Mouse (Mus musculus): Measurements from ENCODE around the gene Pbx4. TPM values are rescaled to one million over a fixed set of nuclear protein-coding genes. Genes with fewer than 3 reads are reported as not detected.

Pbx4 gene
- total and polyA plus RNA-seq, 3 experiments = 1.0 to 5.9 (median 2.4) TPM

DNA sequence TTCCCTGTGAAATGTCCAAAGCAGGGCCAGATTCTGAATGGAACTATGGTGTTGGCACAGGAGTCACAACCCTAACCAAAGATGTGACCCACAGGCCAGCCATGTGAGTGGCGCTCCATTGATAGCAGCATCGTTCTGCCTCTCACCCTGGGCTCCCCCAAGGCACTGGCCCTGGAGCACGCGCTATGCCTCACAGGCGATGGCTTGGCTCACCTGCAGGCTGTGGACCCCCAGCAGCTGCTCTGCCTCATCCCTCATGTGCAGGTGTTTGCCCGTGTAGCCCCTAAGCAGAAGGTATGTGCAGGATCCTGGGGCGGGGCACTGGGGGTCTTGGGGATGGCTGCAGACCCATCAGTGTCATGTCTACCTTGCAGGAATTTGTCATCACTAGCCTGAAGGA is 28.9 kb upstream of the Pbx4 start:
- dilution Hi-C loops (cut with MboI; ENCODE audit: extremely low pct_ligation_motif_present, extremely low pct_unique_long_range_greater_than_20kb, low sequenced_read_pairs) (no loop called here), in situ Hi-C loops (cut with MboI; ENCODE audit: low pct_ligation_motif_present, low pct_unique_long_range_greater_than_20kb, low sequenced_read_pairs) (no loop called here)

DNA sequence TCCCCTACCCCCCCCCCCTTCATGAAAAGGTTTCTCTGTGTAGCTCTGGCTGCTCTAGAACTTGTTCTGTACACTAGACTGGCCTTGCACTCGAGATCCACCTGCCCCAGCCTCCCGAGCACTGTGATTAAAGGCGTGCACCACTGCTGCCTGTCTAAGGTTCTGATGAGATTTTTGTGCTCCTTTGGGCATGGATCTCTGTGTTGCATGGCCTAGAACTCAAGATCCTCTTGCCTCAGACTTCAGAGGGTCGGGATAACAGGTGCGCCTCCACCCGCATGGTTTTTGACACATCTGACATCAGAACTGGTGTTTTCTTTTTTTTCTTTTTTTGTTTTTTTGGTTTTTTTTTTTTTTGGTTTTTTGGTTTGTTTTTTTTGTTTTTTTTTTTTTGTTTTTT is 27.8 kb upstream of the Pbx4 start:
- Histone ChIP-seq H3K9me3 (replicated peaks; ENCODE audit: low read length) (no peaks in the 10 kb centered on the region), H3K9ac (ENCODE audit: insufficient read depth, low read depth) (no peak overlapping the region), H3K27ac (ENCODE audit: insufficient read depth, low read depth) (no peak overlapping the region), H3K4me1 (ENCODE audit: control insufficient read depth in 1 of 2, insufficient read depth in 2 of 2) (peaks cover 21 to 25% of the 10 kb centered on the region in 2 experiments), H3K79me2 (replicated peaks; ENCODE audit: control insufficient read depth, extremely low read depth, insufficient read depth, poor library complexity, severe bottlenecking) (peaks cover 6% of the 10 kb centered on the region), H3K4me3 (replicated peaks in 1 of 3; ENCODE audit: low read depth in 2 of 3, low read length in 2 of 3, poor library complexity in 1 of 3) (no peak overlapping the region), H3K4me2 (ENCODE audit: insufficient read depth, low read depth, poor library complexity, severe bottlenecking) (no peak overlapping the region), H3K36me3 (replicated peaks in 1 of 2; ENCODE audit: control insufficient read depth in 1 of 2, insufficient read depth in 1 of 2, low read length in 1 of 2) (peaks cover 80 to 86% of the 10 kb centered on the region in 2 experiments), H3K27me3 (replicated peaks) (no peaks in the 10 kb centered on the region)
- TF ChIP-seq SIN3A (IDR thresholded peaks at IDR 0.05; ENCODE audit: low read length) (no peak), ZKSCAN1 (IDR thresholded peaks at IDR 0.05; ENCODE audit: borderline replicate concordance, low read depth, low read length) (no peak), NELFE (IDR thresholded peaks at IDR 0.05; ENCODE audit: low read depth, low read length) (no peak), UBTF (IDR thresholded peaks at IDR 0.05; ENCODE audit: low read depth, low read length) (no peak), E2F4 (IDR thresholded peaks at IDR 0.05; ENCODE audit: insufficient replicate concordance, low read depth, low read length) (no peak), BHLHE40 (IDR thresholded peaks at IDR 0.05; ENCODE audit: low read depth, low read length) (no peak), TCF12 (IDR thresholded peaks at IDR 0.05; ENCODE audit: low read depth, low read length) (no peak), MAX (IDR thresholded peaks at IDR 0.05; ENCODE audit: low read length) (no peak), HCFC1 (IDR thresholded peaks at IDR 0.05; ENCODE audit: low read depth, low read length) (no peak), MXI1 (IDR thresholded peaks at IDR 0.05; ENCODE audit: low read depth, low read length) (no peak), MAFK (IDR thresholded peaks at IDR 0.05; ENCODE audit: insufficient replicate concordance, low read length) (no peak), MAZ (IDR thresholded peaks at IDR 0.05; ENCODE audit: low read depth, low read length) (no peak), KAT2A (IDR thresholded peaks at IDR 0.05; ENCODE audit: insufficient replicate concordance, low read length) (no peak), IRF4 (IDR thresholded peaks at IDR 0.05; ENCODE audit: low read depth, low read length) (no peak), ZC3H11A (IDR thresholded peaks at IDR 0.05; ENCODE audit: low read depth, low read length) (no peak), RCOR1 (conservative IDR thresholded peaks at IDR 0.05; ENCODE audit: low read depth, low read length) (no peak)
- dilution Hi-C loops (cut with MboI; ENCODE audit: extremely low pct_ligation_motif_present, extremely low pct_unique_long_range_greater_than_20kb, low sequenced_read_pairs) (no loop called here), in situ Hi-C loops (cut with MboI; ENCODE audit: low pct_ligation_motif_present, low pct_unique_long_range_greater_than_20kb, low sequenced_read_pairs) (no loop called here)
- no peak for DNase-seq (ENCODE audit: extremely low read depth)

More for the DNA sequence above, 28.9 kb upstream of the Pbx4 start:
- H3K4me3 ChIP-seq (replicated peaks in 1 of 3; ENCODE audit: low read depth in 2 of 3, low read length in 2 of 3, poor library complexity in 1 of 3) = no peak overlapping the region
- H3K36me3 ChIP-seq (replicated peaks in 1 of 2; ENCODE audit: control insufficient read depth in 1 of 2, insufficient read depth in 1 of 2, low read length in 1 of 2) = peaks cover 91 to 97% of the 10 kb centered on the region in 2 experiments
- no peak for DNase-seq (ENCODE audit: extremely low read depth)
- H3K79me2 ChIP-seq (replicated peaks; ENCODE audit: control insufficient read depth, extremely low read depth, insufficient read depth, poor library complexity, severe bottlenecking) = no peaks in the 10 kb centered on the region; the same call in 1 of the 2 replicates
- H3K27ac ChIP-seq (ENCODE audit: insufficient read depth, low read depth) = no peak overlapping the region
- TF ChIP-seq PAX5 (IDR thresholded peaks at IDR 0.05; ENCODE audit: low read length) = no peak
- TF ChIP-seq POLR2A (IDR thresholded peaks at IDR 0.05; ENCODE audit: low read depth, low read length) = no peak
- TF ChIP-seq TCF12 (IDR thresholded peaks at IDR 0.05; ENCODE audit: low read depth, low read length) = no peak
- no peak for TF ChIP-seq ELF1 (IDR thresholded peaks at IDR 0.05; ENCODE audit: low read depth, low read length)
- no peak for TF ChIP-seq JUN (IDR thresholded peaks at IDR 0.05; ENCODE audit: insufficient read depth, low read depth, low read length)
- TF ChIP-seq SMC3 (IDR thresholded peaks at IDR 0.05; ENCODE audit: low read depth, low read length) = no peak
- TF ChIP-seq EP300 (IDR thresholded peaks at IDR 0.05; ENCODE audit: low read length) = no peak
- no peak for TF ChIP-seq ZKSCAN1 (IDR thresholded peaks at IDR 0.05; ENCODE audit: borderline replicate concordance, low read depth, low read length)
- TF ChIP-seq CHD2 (IDR thresholded peaks at IDR 0.05; ENCODE audit: low read length) = no peak
- no peak for TF ChIP-seq USF2 (conservative IDR thresholded peaks at IDR 0.05; ENCODE audit: low read depth, low read length)
- no peak for TF ChIP-seq CTCF (conservative IDR thresholded peaks at IDR 0.05 in 1 of 2, IDR thresholded peaks at IDR 0.05 in 1 of 2; ENCODE audit: low read depth in 2 of 2, low read length in 2 of 2)
- TF ChIP-seq NRF1 (IDR thresholded peaks at IDR 0.05; ENCODE audit: low read depth, low read length) = no peak
- TF ChIP-seq ZMIZ1 (IDR thresholded peaks at IDR 0.05; ENCODE audit: low read depth, low read length) = no peak
- no peak for TF ChIP-seq IRF4 (IDR thresholded peaks at IDR 0.05; ENCODE audit: low read depth, low read length)
- no peak for TF ChIP-seq MYC (IDR thresholded peaks at IDR 0.05; ENCODE audit: low read depth, low read length)
- no peaks in the 10 kb centered on the region for H3K27me3 ChIP-seq (replicated peaks)
- H3K4me2 ChIP-seq (ENCODE audit: insufficient read depth, low read depth, poor library complexity, severe bottlenecking) = no peak overlapping the region
- no peak overlapping the region for H3K9ac ChIP-seq (ENCODE audit: insufficient read depth, low read depth)
- H3K4me1 ChIP-seq (ENCODE audit: control insufficient read depth in 1 of 2, insufficient read depth in 2 of 2) = peaks cover 20 to 23% of the 10 kb centered on the region in 2 experiments
- no peaks in the 10 kb centered on the region for H3K9me3 ChIP-seq (replicated peaks; ENCODE audit: low read length)

All from CH12.LX (cell line).